Comparison of ENCODE assay signal across 12 mouse cellular contexts in genomic region chr7:132896206-132896815, GRCm38 (mm10). TPM values are rescaled to one million over a fixed set of nuclear protein-coding genes. Genes with fewer than 3 reads are reported as not detected.
DNase-seq lines count a peak whose midpoint lies in the region; ATAC-seq and TF ChIP-seq lines count a peak whose summit lies in the region.
"Had no signal": no experiment of that assay in that cellular context is flagged by ENCODE, and none has a peak within 500 bp of the region (broad histone marks: within the 10 kb centered on the region; RNA-seq: fewer than 3 reads in every experiment).

No protein-coding gene starts in this region.

- no peaks in the 10 kb centered on the region for H3K36me3 ChIP-seq in kidney, adult 2 months (ENCODE audit: control insufficient read depth, insufficient read depth, low read length)
- no peaks in the 10 kb centered on the region for H3K36me3 ChIP-seq in kidney, embryonic 15.5 days
- H3K36me3 ChIP-seq in heart, embryonic 15.5 days: no peaks in the 10 kb centered on the region
- H3K36me3 ChIP-seq in hindbrain, embryonic 16.5 days (ENCODE audit: control insufficient read depth, insufficient read depth, low read length): no peaks in the 10 kb centered on the region
- H3K36me3 ChIP-seq in embryonic facial prominence, embryonic 10.5 days (replicated peaks): no peaks in the 10 kb centered on the region
- H3K36me3 ChIP-seq: limb, embryonic 13.5 days had no signal

- no peak overlapping the region for H3K4me3 ChIP-seq in kidney, adult 2 months (ENCODE audit: insufficient read depth, low read depth, low read length)
- H3K4me3 ChIP-seq in kidney, embryonic 15.5 days (replicated peaks): no peak overlapping the region
- no peak overlapping the region for H3K4me3 ChIP-seq in heart, embryonic 15.5 days
- no peak overlapping the region for H3K4me3 ChIP-seq in hindbrain, embryonic 16.5 days (ENCODE audit: low read length)
- H3K4me3 ChIP-seq in embryonic facial prominence, embryonic 10.5 days: no peak overlapping the region
- H3K4me3 ChIP-seq: limb, embryonic 13.5 days had no signal

- no peaks in the 10 kb centered on the region for H3K9me3 ChIP-seq in kidney, embryonic 15.5 days (replicated peaks)
- H3K9me3 ChIP-seq in heart, embryonic 15.5 days (replicated peaks): no peaks in the 10 kb centered on the region
- no peaks in the 10 kb centered on the region for H3K9me3 ChIP-seq in hindbrain, embryonic 16.5 days (ENCODE audit: control insufficient read depth, low read length)
- no peaks in the 10 kb centered on the region for H3K9me3 ChIP-seq in embryonic facial prominence, embryonic 10.5 days

- H3K4me1 ChIP-seq in kidney, adult 2 months (ENCODE audit: control insufficient read depth, insufficient read depth, low read length): peaks cover 9% of the 10 kb centered on the region
- H3K4me1 ChIP-seq in kidney, embryonic 15.5 days: no peaks in the 10 kb centered on the region
- peaks cover 36% of the 10 kb centered on the region for H3K4me1 ChIP-seq in heart, embryonic 15.5 days (replicated peaks)
- H3K4me1 ChIP-seq in hindbrain, embryonic 16.5 days (ENCODE audit: control insufficient read depth, insufficient read depth, low read depth, low read length): no peaks in the 10 kb centered on the region
- H3K4me1 ChIP-seq in embryonic facial prominence, embryonic 10.5 days: peaks cover 4% of the 10 kb centered on the region; the same call in 1 of the 2 replicates
- H3K4me1 ChIP-seq: limb, embryonic 13.5 days had no signal

- WGBS in kidney, adult 2 months: 65% methylated on average over 9 of the region's 9 CpGs
- 90% methylated on average over 9 of the region's 9 CpGs for WGBS in kidney, embryonic 15.5 days
- 60% methylated on average over 9 of the region's 9 CpGs for WGBS in heart, embryonic 15.5 days
- WGBS in hindbrain, embryonic 16.5 days: 87% methylated on average over 9 of the region's 9 CpGs
- 87% methylated on average over 9 of the region's 9 CpGs for WGBS in embryonic facial prominence, embryonic 10.5 days

- ATAC-seq in kidney, embryonic 15.5 days (replicated peaks; ENCODE audit: low FRiP score): no peak
- ATAC-seq in heart, embryonic 15.5 days (replicated peaks; ENCODE audit: insufficient number of reproducible peaks, insufficient read depth, low FRiP score, low read depth): no peak
- no peak for ATAC-seq in hindbrain, embryonic 16.5 days

- no peak for TF ChIP-seq POLR2A in kidney, adult 2 months (IDR thresholded peaks at IDR 0.05; ENCODE audit: low read depth, low read length)

- TF ChIP-seq CTCF in kidney, adult 2 months (conservative IDR thresholded peaks at IDR 0.05; ENCODE audit: insufficient read depth, insufficient read length, low read depth, low read length): no peak

- no peak overlapping the region for H3K9ac ChIP-seq in kidney, embryonic 15.5 days
- no peak overlapping the region for H3K9ac ChIP-seq in heart, embryonic 15.5 days
- no peak overlapping the region for H3K9ac ChIP-seq in hindbrain, embryonic 16.5 days (ENCODE audit: low read depth, low read length)
- H3K9ac ChIP-seq: limb, embryonic 13.5 days had no signal

- intact Hi-C loops in left cerebral cortex, postnatal 14 days (cut with DNase I): no loop called here

- H3K4me2 ChIP-seq in kidney, embryonic 15.5 days: no peak overlapping the region
- H3K4me2 ChIP-seq in heart, embryonic 15.5 days: no peak overlapping the region
- H3K4me2 ChIP-seq in hindbrain, embryonic 16.5 days (ENCODE audit: low read length): no peak overlapping the region
- H3K4me2 ChIP-seq: limb, embryonic 13.5 days had no signal

- peak; percentile 61 for DNase-seq in kidney, adult 2 months
- DNase-seq in brain, adult 2 months (ENCODE audit: low read depth, low spot score): peak; percentile 74
- peak; percentile 48 for DNase-seq in testis, postnatal 14 days (ENCODE audit: low spot score)
- DNase-seq in embryonic facial prominence, embryonic 10.5 days (ENCODE audit: low spot score): no peak
- DNase-seq in left cerebral cortex, postnatal 14 days (ENCODE audit: low spot score in 2 of 2): no peak
- DNase-seq: gastrocnemius, postnatal 25 days; right cerebral cortex, postnatal 25 days had no signal

- peak overlapping the region; percentile 81 for H3K27ac ChIP-seq in kidney, adult 2 months (ENCODE audit: insufficient read depth, low read depth, low read length)
- H3K27ac ChIP-seq in kidney, embryonic 15.5 days: no peak overlapping the region
- H3K27ac ChIP-seq in heart, embryonic 15.5 days: peak overlapping the region; percentile 87
- H3K27ac ChIP-seq in hindbrain, embryonic 16.5 days (ENCODE audit: low read depth, low read length): no peak overlapping the region
- no peak overlapping the region for H3K27ac ChIP-seq in embryonic facial prominence, embryonic 10.5 days (replicated peaks)
- H3K27ac ChIP-seq: limb, embryonic 13.5 days; macrophage had no signal

- H3K27me3 ChIP-seq in kidney, adult 2 months (replicated peaks; ENCODE audit: control insufficient read depth, insufficient read depth, low read length): no peaks in the 10 kb centered on the region
- H3K27me3 ChIP-seq in kidney, embryonic 15.5 days: no peaks in the 10 kb centered on the region
- H3K27me3 ChIP-seq in heart, embryonic 15.5 days: no peaks in the 10 kb centered on the region
- no peaks in the 10 kb centered on the region for H3K27me3 ChIP-seq in hindbrain, embryonic 16.5 days (replicated peaks; ENCODE audit: control insufficient read depth, insufficient read depth, low read length)
- no peaks in the 10 kb centered on the region for H3K27me3 ChIP-seq in embryonic facial prominence, embryonic 10.5 days (replicated peaks; ENCODE audit: low read depth, poor library complexity, severe bottlenecking)
- H3K27me3 ChIP-seq: limb, embryonic 13.5 days had no signal

RNA-seq across cellular contexts. Expression of gene Zranb1, which starts 34.6 kb away (rescaled TPM):
- polyA plus RNA-seq in kidney, adult 2 months (2012; rRNA removed): 6.8 and 8.2 TPM in 2 replicates
- polyA plus RNA-seq in kidney, embryonic 15.5 days (2015; fragmentation: Nextera tagmentation; extraction: Ambion mirVana): 12.7 and 12.9 TPM in 2 replicates
- polyA plus RNA-seq in heart, embryonic 15.5 days (2015; fragmentation: Nextera tagmentation; extraction: Ambion mirVana): 8.4 and 9.3 TPM in 2 replicates
- 14.1 and 14.9 TPM in 2 replicates for polyA plus RNA-seq in hindbrain, embryonic 16.5 days (2015; fragmentation: Nextera tagmentation; extraction: Ambion mirVana)
- polyA plus RNA-seq in embryonic facial prominence, embryonic 10.5 days (2016; fragmentation: Nextera tagmentation; extraction: Ambion mirVana): 10.9 and 11.0 TPM in 2 replicates
- total RNA-seq in left cerebral cortex, postnatal 14 days (2021): 10 to 100 TPM; 34.7 to 34.9 TPM

RNA-seq across cellular contexts. Expression of gene Abraxas2, which starts 37.3 kb away (rescaled TPM):
- polyA plus RNA-seq in kidney, adult 2 months (2012; rRNA removed): 15.7 and 17.9 TPM in 2 replicates
- 39.0 and 41.4 TPM in 2 replicates for polyA plus RNA-seq in kidney, embryonic 15.5 days (2015; fragmentation: Nextera tagmentation; extraction: Ambion mirVana)
- 25.1 and 28.7 TPM in 2 replicates for polyA plus RNA-seq in heart, embryonic 15.5 days (2015; fragmentation: Nextera tagmentation; extraction: Ambion mirVana)
- polyA plus RNA-seq in hindbrain, embryonic 16.5 days (2015; fragmentation: Nextera tagmentation; extraction: Ambion mirVana): 34.0 and 35.7 TPM in 2 replicates
- 32.1 and 34.3 TPM in 2 replicates for polyA plus RNA-seq in embryonic facial prominence, embryonic 10.5 days (2016; fragmentation: Nextera tagmentation; extraction: Ambion mirVana)
- 10 to 100 TPM; 24.9 to 28.2 TPM for total RNA-seq in left cerebral cortex, postnatal 14 days (2021)

RNA-seq across cellular contexts. Expression of gene Eef1akmt2, which starts 43.8 kb away (rescaled TPM):
- 7.7 and 13.0 TPM in 2 replicates for polyA plus RNA-seq in kidney, adult 2 months (2012; rRNA removed)
- 67.9 and 70.8 TPM in 2 replicates for polyA plus RNA-seq in kidney, embryonic 15.5 days (2015; fragmentation: Nextera tagmentation; extraction: Ambion mirVana)
- 35.5 and 37.7 TPM in 2 replicates for polyA plus RNA-seq in heart, embryonic 15.5 days (2015; fragmentation: Nextera tagmentation; extraction: Ambion mirVana)
- 79.0 and 87.6 TPM in 2 replicates for polyA plus RNA-seq in hindbrain, embryonic 16.5 days (2015; fragmentation: Nextera tagmentation; extraction: Ambion mirVana)
- 71.0 and 72.1 TPM in 2 replicates for polyA plus RNA-seq in embryonic facial prominence, embryonic 10.5 days (2016; fragmentation: Nextera tagmentation; extraction: Ambion mirVana)
- total RNA-seq in left cerebral cortex, postnatal 14 days (2021): 10 to 100 TPM; 29.3 to 31.2 TPM

Comparison
In these comparisons a context has a peak if more than half of its experiments do, and no peak if none do; other contexts are left out.
1. H3K27ac ChIP-seq: peak in kidney, adult 2 months (single experiment) and heart, embryonic 15.5 days (single experiment); none in kidney, embryonic 15.5 days (single experiment), hindbrain, embryonic 16.5 days (single experiment) and embryonic facial prominence, embryonic 10.5 days (single experiment).
2. DNase-seq: peak in kidney, adult 2 months (single experiment), brain, adult 2 months (single experiment) and testis, postnatal 14 days (single experiment); none in embryonic facial prominence, embryonic 10.5 days (single experiment) and left cerebral cortex, postnatal 14 days (0 of 2).